Mouse (Mus musculus) layer of hippocampus, adult 2 months (tissue): ENCODE measurements around the gene L1td1. TPM values are rescaled to one million over a fixed set of nuclear protein-coding genes. Genes with fewer than 3 reads are reported as not detected.

Experiments used
- DNase-seq, 2 experiments: peaks; one replicate each; pipeline ENCODE4 v3.0.0; 2022; ENCODE audit warnings: low spot score in 2 of 2
- H3K27ac ChIP-seq: fragments of 200-600 bp; 2 replicates; pipeline ENCODE4 v1.8.1; 2022
- H3K4me3 ChIP-seq: fragments of 200-600 bp; 2 replicates; pipeline ENCODE4 v1.8.1; 2022; ENCODE audit warnings: mild to moderate bottlenecking
- CTCF ChIP-seq: fragments of 200-600 bp; conservative IDR thresholded peaks from 2 replicates; pipeline ENCODE4 v1.8.1; 2022; ENCODE audit warnings: antibody characterized with exemption, mild to moderate bottlenecking, moderate library complexity
- total RNA-seq, 2 experiments: library from RNA; stranded (reverse); gene quantifications; 2 replicates each; pipeline ENCODE4 v1.2.3; 2021

The L1td1 gene
- total RNA-seq, 2 experiments from 2014 or later: not detected

- no peak for DNase-seq
- no peak overlapping the region for H3K4me3 ChIP-seq
- no peak for TF ChIP-seq CTCF
- no peak overlapping the region for H3K27ac ChIP-seq
These were observed 29.6 kb downstream of the L1td1 start for GRCm38 (mm10) chr4:98756141-98756540.

- Histone ChIP-seq H3K27ac (no peak overlapping the region), H3K4me3 (no peak overlapping the region)
- DNase-seq: peak in 1 of 2 experiments; percentile 28
- no peak for TF ChIP-seq CTCF
These were observed 31.7 kb downstream of the L1td1 start for GRCm38 (mm10) chr4:98758012-98758821.

GRCm38 (mm10) chr4:98758872-98759518, 32.5 kb downstream of the L1td1 start:
- no peak for TF ChIP-seq CTCF
- no peak for DNase-seq
- Histone ChIP-seq H3K4me3 (no peak overlapping the region), H3K27ac (no peak overlapping the region)

DNA sequence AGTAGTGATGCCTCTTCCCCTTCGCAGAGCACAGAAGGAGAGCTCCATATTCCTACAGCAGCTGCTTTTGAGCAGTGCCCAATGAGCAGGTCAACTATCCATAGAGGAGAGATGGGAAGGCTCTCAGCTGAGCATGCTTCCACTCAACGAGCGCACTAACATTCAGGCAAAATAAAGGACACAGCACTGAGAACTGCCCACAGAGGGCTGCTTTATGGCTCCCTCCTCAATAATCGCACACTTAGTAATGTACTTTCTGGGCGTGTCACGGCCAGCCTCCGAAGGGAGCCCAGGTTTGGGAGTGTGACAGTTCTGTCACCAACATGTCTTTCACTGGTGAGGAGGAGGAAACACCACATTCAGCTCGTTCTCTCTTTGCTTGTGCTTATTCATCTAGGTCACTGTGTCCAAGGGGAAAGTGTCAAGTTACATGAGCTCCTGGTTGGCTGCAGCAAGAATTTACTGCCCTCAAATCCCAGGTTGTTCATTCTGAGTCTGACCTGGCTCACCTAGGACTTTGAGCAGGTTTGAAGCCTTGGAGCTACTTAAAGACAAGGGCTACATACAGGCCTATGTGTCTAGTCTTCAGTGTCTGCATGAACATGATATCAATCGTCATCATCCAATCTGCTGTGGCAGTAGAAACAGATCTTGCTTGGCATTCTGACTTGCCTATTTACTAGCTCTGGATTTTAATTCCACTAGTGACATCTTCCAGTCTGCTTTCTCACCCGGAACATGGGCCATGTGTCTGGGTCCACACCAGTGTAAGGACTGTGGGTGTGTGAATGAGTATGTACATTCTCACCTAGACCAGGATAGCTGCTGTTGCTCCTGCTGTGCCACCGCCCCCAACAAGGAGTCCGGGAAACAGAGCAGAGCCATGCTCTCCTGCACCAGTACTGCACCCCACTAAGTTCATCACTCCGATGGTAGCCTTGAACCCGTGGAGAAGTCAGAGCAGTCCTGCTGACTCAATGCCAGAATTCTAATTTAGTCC, 40.9 kb downstream of the L1td1 start:
- Histone ChIP-seq H3K27ac (no peak overlapping the region), H3K4me3 (no peak overlapping the region)
- TF ChIP-seq CTCF: no peak
- DNase-seq: no peak

- Histone ChIP-seq H3K4me3 (no peak overlapping the region), H3K27ac (no peak overlapping the region)
- TF ChIP-seq CTCF: no peak
- DNase-seq: no peak
These were observed 47.3 kb downstream of the L1td1 start for GRCm38 (mm10) chr4:98773785-98774184.

DNA sequence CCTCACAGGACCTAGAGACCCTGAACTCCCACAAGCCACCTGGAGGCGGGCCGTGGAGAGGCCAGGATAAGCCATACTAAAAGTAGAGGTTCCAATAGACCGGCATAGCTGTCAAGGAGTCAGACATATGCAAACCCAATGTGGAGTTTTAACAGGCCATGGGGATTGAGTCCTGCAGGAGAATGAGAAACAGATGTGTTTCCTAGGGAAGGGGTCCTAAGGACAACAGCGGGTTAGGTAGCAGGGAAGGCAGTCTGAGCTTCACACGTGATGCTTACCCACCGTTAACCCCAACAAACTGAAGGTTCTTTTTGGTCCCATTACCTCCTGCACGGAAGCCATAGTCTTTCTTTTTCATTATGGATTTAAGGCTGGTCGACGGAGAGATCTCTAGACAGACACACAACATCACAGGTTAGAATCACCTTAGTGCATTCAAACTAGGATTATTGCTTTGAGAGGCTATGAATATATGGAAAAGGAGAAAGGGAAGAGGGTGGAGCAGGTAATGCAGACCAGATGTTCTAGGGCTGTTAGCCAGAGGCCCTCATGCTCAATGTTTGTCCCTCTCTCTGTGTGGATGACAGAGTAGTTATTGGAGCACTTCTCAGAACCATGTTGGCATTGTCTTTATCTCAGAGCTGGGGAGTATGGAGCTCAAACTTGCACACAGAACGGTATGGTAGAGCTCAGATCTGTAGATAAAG, 50.3 kb downstream of the L1td1 start:
- Histone ChIP-seq H3K27ac (no peak overlapping the region), H3K4me3 (no peak overlapping the region)
- no peak for DNase-seq
- no peak for TF ChIP-seq CTCF

- no peak overlapping the region for H3K27ac ChIP-seq
- no peak for TF ChIP-seq CTCF
- H3K4me3 ChIP-seq: no peak overlapping the region
- DNase-seq: no peak
These were observed 50.9 kb downstream of the L1td1 start for GRCm38 (mm10) chr4:98777464-98777863.

- Histone ChIP-seq H3K4me3 (no peak overlapping the region), H3K27ac (no peak overlapping the region)
- TF ChIP-seq CTCF: no peak
- no peak for DNase-seq
These were observed 51.7 kb downstream of the L1td1 start for GRCm38 (mm10) chr4:98778219-98778618.

DNA sequence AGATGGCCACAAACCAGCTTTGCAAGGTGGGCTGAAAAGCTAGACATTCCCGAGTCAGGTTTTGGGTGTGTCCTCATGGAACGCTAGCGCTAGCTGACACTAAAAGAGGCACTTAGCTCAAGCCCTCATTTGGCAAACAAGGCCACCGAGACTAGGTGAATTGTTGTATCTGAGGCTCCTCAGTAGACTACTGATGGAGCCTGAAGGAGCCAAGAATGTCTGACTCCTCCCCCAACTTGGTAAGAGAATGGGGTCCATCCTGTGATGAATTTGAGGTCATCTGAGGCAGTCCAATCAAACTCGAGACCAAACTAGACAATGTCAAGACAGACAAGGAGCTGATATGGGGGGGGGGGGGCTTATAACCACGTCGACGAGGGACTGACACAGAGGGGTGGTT, 59.3 kb downstream of the L1td1 start:
- Histone ChIP-seq H3K4me3 (no peak overlapping the region), H3K27ac (no peak overlapping the region)
- no peak for DNase-seq
- TF ChIP-seq CTCF: no peak

GRCm38 (mm10) chr4:98786281-98786680, 59.7 kb downstream of the L1td1 start:
- H3K27ac ChIP-seq: no peak overlapping the region
- no peak for DNase-seq
- no peak overlapping the region for H3K4me3 ChIP-seq
- TF ChIP-seq CTCF: no peak

Other genes starting within 250 kb of the L1td1 start
- 1 to 10 TPM; 2.5 to 3.0 TPM for gene Kank4, start 90.8 kb downstream of the L1td1 start, total RNA-seq
- not detected for gene I0C0044D17Rik, start 97.1 kb downstream of the L1td1 start, total RNA-seq
- 10 to 100 TPM; 26.3 to 26.6 TPM for gene Usp1, start 197.1 kb downstream of the L1td1 start, total RNA-seq